Mouse (Mus musculus) testis, postnatal 10 days (tissue): Measurements from ENCODE around the gene Lbr.

Experiments used
- DNase-seq: peaks from one replicate; pipeline ENCODE4 v3.0.0; 2021; ENCODE audit warnings: low spot score

Gene Lbr

DNA sequence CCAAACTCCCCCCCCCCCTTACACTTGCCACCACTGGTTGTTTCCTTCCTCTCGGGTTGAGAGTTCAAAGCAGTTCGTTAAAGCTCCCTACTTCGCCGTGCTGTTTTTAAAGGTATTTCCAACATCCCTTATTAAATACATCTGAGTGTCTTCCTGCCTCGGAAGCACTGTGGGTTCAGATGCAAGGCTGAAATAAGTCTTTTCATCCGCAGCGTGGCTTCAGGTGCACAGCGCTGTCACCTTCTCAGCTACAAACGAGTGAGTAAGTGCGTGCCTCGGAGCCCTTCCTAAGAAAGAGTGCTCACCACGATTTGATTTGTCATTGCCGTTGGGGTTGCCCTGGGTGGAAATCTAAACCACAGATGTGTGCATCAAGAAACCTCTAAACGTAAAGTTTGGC lies at the start of gene Lbr:
Gene Lbr, minus strand, starts transcription at position 266 of the 400 bp plus-strand sequence.
- DNase-seq: no peak

DNA sequence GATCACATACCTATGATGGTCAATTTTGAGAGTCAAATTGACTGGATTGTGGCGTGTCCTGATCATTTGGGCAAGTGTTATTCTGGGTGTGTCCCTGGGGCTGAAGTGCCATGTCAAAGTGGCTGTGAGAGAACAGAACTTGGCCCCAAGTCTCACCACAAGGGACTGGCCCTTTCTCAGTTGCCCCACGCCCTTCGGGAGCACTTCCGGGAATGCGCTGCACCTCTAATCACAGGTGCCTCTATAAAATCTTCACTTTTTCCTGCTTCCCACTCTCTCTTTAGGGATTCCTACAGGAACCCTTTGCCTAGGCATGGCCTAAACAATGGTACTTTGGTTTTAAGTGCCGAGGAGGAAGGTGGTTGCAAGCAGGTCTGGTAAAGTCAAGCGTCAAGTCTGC lies 46.8 kb upstream of the Lbr start:
- DNase-seq: no peak

DNA sequence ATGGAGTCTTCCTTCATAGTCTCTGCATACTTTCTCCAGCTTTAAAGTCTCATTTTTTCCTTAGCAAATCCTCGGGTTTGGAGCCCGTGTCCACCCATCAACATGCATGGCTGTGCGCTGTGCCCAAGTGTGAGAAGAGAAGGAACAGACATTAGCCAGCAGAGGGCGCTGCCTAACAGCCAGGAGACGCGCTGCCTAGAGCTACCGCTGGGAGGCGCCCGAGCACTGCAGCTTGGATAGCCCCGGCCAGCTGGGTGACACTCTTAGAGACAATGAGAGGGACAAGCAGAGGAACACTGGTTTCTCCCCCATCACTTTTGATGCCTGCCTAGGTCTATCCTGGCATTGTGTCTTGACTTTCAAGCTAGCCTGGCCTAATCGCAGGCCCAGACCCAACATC lies 46.0 kb upstream of the Lbr start:
- DNase-seq: peak; percentile 94

GRCm38 (mm10) chr1:181881532-181881931 lies 38.7 kb upstream of the Lbr start:
- peak; percentile 70 for DNase-seq

GRCm38 (mm10) chr1:181880752-181881325 lies 38.0 kb upstream of the Lbr start:
- peak; percentile 54 for DNase-seq

DNA sequence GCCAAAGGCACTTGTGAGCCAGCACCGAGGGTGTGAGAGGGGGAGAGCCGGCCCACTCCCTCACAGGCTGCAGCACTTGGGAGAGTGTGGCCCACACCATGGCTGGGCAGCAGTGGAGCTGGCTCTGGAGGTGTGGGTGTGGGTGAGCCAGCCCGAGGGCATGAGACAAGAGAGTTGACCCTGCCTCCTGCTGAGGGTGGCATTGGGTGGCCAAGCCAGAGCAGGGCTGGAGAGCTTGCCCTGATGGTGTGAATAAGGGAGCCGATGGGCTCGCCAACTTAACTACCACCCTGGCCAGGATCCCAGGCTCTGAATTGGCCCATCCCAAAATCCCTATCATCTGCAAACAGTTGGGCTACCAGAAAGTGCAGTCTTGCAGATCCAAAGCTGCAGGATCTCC lies 35.6 kb upstream of the Lbr start:
- DNase-seq: no peak

GRCm38 (mm10) chr1:181877088-181877487 lies 34.2 kb upstream of the Lbr start:
- DNase-seq: no peak

- DNase-seq: no peak
These were observed 33.8 kb upstream of the Lbr start for GRCm38 (mm10) chr1:181876656-181877055.

GRCm38 (mm10) chr1:181873086-181873920 lies 30.5 kb upstream of the Lbr start:
- DNase-seq: no peak

- no peak for DNase-seq
These were observed 29.8 kb upstream of the Lbr start for GRCm38 (mm10) chr1:181872639-181873038.

DNA sequence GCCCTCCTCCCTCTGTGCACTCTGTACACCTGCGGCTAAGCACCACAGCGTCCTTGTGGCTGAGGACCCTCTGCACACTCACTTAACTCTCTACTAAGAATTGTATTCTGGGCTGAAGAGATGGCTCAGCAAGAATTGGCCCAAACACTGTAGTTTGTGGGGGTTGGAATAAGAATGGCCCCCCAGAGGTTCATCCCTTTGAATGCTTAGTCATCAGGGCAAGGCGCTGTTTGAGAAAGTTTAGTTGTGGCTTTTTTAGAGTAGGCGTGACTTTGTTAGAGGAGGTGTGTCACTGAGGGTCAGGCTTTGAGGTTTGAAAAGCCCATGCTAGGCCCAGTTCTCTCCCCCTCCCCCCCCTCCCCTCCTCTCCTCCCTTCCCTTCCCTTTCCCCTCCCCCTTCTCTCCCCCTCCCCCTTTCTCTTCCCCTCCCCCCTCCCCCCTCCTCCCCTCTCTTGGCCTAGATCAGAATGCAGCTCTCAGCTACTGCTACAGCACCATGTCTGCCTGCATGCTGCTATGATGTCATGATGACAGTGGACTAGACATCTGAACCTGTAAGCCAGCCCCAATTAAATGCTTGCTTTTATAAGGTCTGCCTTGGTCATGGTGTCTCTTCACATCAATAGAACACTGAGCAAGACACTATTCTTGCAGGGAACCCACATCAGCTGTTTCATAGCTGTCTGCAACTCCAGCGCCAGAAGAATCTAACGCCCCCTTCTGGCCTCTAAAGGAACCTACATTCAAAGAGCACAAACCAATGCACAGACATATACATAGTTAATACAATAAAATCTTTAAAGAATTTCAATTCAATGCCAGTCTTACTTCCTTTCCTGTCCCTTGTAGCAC lies 23.8 kb upstream of the Lbr start:
- no peak for DNase-seq

- no peak for DNase-seq
These were observed 23.0 kb upstream of the Lbr start for GRCm38 (mm10) chr1:181865863-181866216.

DNA sequence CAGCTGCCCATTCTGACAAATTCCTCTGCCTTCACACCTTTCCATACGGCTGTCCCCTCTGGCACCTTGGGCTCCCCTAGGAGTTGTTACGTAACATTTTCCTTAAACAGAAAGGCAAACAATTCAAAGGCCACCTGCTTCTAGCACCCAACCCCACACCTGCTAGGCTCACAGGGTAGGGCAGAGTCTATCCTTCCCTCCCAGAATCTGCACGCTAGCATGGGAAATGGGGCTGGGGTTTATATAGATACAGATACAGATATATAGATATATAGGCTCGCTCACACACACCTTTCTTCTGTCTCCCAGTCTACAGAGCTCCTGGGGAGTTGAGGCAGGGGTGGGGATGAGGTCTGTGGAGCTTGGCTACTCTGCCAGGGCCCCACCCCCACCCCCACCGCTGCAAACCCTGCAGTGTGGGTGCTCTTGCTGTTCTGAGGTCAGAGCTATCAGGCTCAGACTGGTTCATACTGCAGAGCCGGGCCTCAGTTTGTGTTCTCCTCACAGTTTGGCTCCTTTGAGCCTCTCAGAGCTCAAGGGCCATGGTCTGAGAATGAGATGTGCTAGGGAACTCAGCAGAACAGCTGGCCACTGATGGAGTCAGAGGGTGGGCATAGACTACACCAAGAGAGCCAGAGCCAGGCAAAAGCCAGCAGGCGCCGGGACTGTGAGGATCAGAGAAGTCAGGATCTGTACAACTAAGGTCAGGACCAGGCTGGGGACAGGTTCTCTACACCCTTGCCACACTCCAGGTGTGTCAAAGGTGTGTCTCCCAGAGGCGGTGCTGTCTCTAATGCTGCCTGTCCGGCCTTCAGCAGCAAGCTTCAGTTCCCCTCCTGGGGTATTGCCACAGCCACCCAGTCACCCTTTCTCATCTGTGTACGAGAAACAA lies 22.4 kb upstream of the Lbr start:
- DNase-seq: no peak

- no peak for DNase-seq
These were observed 20.6 kb upstream of the Lbr start for GRCm38 (mm10) chr1:181863431-181863830.

- no peak for DNase-seq
These were observed 20.0 kb upstream of the Lbr start for GRCm38 (mm10) chr1:181862676-181863374.

DNA sequence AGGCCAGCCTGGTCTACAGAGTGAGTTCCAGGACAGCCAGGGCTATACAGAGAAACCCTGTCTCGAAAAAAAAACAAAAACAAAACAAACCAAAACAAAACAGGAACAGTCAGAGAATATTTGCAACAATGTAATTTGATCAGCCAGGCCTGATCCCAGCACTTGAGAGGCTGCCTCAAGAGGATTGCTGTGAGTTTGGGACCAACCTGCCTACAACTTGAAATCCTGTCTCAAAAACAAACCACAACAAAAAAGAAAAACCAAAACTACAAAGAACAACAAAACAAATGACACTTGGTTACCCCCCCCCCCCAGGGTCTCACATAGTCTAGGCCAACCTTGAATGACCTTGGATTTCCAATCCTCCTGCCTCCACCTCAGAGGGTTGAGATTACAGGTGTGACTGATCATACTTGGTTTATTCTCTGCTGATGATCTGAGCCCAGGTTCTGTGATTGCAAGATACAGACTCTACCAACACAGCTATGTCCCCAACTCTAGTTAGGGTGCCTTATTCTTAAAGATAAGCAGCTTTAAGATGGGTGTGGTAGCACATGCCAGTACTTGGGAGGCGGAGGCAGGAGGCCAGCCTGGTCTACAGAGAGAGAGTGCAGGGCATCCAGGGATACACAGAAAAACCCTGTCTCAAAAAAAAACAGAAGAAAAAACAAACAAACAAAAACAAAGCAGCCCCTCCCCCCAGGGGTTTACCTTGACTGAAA lies 18.5 kb upstream of the Lbr start:
- no peak for DNase-seq

GRCm38 (mm10) chr1:181860659-181861058 lies 17.8 kb upstream of the Lbr start:
- no peak for DNase-seq

- no peak for DNase-seq
These were observed 13.5 kb upstream of the Lbr start for GRCm38 (mm10) chr1:181856329-181856728.

GRCm38 (mm10) chr1:181854829-181855228 lies 12.0 kb upstream of the Lbr start:
- DNase-seq: no peak

DNA sequence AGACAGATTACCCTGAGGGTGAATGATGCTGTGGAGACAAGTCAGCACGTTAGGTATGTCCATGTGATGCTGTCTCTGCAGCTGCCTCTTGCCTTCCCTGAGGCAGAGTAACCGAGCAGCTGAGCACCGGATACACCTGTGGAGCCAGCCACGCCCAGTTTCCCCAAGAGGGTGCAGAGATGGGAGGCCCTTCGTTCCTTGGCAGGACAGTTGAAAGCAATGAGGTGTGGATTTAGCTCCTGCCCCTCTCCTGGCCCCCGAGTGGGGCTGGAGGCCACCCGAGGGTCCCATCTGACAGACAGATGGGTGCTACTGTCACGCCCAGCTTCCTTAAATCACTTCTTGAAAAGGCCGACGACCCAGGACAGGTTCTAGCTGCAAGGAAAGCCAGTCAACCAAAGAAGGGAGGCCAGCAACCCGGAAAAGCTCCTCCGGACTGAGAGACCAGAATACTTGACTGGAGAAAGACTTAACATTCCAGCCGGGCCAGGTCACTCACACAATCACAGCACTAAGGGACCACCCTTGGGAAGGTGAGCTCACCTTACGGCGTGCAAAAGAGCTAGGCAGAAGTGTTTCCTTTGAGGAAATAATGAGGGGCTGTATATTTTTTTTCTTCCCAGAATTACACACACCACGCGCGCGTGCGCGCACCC lies 10.4 kb upstream of the Lbr start:
- DNase-seq: no peak
